Mouse (Mus musculus): ENCODE measurements around the gene Npw.

DNA sequence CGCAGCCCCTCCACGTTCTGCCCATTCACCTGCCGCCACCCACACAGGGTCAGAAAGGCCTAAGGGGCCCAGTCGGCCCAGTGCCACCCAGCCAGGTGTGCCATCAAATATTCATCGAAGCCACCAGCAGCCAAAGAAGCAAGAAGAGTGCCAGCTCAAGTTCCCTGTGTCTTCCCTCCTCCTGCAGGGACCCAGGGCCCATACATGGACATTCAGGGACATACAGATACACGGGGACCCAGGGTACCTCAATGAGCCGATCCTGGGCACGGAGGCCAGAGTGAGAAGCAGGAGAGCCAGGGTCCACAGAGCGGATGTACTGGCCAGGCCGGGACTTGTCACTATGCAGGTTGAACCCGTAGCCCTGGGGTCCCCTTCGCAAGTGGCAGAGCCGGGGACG lies 16.3 kb downstream of the Npw start:
- no peak for TF ChIP-seq EP300 (IDR thresholded peaks at IDR 0.05; ENCODE audit: insufficient read depth, low read depth, low read length)
- TF ChIP-seq CTCF (IDR thresholded peaks at IDR 0.05): no peak
- no peak for TF ChIP-seq POLR2A (IDR thresholded peaks at IDR 0.05; ENCODE audit: insufficient read depth, low read depth, low read length)
